Mouse (Mus musculus): ENCODE measurements at regions not wholly inside any gene's neighbourhood (a gene's known extent, or its start where the extent isn't known, plus 50 kb on each side); places are given as distances from the start of the nearest gene placed in this dataset.

DNA sequence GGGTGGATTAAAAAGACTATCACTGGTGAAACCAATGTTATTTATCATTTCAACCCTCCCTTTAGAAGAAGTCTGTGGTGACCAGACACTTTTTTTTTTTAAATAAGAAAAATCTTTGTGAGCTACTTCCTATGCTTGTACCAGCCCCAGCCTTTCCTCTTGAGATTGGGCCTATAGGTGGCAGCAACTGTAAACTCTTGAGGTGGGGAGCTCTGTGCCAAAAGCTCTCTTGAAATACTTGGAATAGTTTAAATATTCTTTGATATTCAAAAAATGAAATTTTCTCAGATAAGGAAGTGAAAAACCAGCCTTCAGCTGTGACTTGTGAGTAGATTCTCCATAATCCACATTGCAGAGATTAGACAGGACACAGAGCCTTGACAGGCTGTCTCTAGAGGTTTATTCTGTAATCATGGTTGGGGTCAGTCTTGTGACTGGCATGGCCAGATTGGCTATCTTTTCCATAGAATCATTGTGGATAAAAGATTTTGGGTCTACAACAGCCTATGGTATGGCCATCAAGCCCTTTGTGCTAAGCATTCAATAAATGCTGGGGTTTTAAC, 216.7 kb downstream of the Ndfip2 start:
- TF ChIP-seq CTCF (IDR thresholded peaks at IDR 0.05; ENCODE audit: low read depth, low read length) (no peak), TAL1 (conservative IDR thresholded peaks at IDR 0.05; ENCODE audit: low read depth, low read length) (no peak)
